Mouse (Mus musculus): ENCODE measurements at regions not wholly inside any gene's neighbourhood (a gene's known extent, or its start where the extent isn't known, plus 50 kb on each side); places are given as distances from the start of the nearest gene placed in this dataset.

DNA sequence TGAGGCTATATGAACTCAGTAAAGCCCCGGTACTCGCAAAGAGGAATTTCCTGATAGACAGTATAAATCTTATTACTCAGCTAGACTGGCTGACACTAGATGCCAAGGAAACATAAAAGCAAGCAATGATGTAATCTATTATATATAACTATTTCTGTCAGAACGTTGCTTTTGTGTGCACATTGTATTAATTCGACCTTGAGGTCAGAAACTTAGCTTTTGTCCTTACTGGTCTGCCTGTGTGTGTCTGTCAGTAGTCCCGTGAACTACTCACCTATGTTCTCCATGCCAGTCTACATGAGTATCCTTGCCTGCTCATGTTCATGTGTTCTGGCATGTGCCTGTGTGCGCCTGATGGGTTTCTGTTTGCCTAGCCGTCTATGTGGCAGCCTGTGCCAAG, 70.5 kb downstream of the Tmx1 start:
- no peak for DNase-seq (ENCODE audit: low spot score)

DNA sequence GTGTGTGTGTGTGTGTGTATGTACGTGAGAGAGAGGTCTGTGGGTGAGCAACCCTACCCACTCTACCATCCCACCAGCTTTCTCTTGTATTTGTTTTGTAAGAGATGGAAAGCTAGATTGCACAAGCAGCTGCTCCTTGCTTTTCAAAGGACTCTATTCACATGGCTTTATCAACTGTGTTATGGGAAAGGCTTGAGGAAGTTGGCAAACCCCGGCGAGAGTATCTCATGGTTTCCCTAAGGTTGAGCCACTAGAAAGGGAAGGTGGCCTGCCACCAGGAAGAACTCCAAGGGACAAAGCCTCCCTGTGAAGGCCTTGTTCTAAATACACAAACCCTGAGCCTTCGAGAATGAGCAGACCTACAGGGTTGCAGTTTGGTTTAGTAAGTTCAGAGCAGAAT, 71.8 kb downstream of the Tmx1 start:
- DNase-seq (ENCODE audit: low spot score), result no peak

DNA sequence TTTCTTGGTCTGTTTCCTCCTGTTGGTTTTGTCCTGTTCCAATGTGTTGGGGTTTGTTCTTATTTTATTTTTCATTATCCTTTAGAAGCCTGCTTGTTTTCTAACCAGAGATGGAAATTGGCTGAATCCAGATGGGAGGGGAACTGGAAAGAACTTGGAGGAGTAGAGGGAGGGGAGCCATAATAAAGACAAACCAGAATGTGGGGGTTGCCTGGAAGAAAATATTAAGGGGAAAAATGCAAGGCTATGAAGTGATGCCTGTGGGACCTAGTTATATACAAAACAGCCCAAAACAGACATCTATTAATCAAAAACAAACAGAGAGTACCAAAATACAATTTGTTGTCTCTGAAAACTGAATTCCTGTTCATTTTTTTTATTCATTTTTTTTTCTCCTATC, 78.8 kb downstream of the Tmx1 start:
- no peak for DNase-seq (ENCODE audit: low spot score)

DNA sequence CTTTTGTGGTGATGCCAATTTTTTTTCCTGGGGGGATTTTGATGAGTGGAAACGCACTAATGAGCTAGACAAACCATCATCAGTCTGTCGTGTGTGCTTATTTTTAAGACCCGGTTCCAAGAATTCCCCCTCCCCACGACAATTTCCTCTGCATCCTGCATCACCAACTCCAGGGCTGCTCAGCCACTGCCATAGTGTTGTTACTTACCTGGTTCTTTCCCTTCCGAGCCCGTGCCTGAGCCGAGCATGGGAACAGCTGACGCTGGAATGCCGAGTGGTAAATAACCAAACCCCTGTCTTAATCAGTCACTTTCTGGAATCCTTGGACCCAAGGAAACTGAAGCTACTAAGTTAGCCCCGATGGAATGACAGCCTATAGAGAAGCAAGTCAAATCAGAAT, 79.3 kb downstream of the Tmx1 start:
- DNase-seq (ENCODE audit: low spot score), result no peak

DNA sequence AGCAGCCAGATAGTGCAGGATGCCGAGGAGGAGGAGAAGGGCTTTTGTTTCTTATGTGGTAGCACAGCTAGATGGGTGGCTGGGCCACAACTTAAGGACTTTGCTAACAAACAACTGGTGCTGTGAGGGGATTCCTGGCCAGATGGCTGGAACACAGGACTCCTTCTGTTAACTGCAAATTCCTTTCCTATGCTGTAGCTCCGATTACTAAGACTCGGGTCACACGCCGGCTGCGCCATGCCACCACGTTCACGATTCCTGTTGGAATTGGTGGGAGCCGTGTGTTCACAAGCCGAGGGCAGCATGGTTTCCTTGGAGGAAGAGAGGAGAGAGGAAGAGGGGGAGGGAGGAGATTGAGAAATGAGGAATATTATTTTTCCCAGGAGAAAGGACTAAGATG, 79.9 kb downstream of the Tmx1 start:
- DNase-seq (ENCODE audit: low spot score), result no peak

DNA sequence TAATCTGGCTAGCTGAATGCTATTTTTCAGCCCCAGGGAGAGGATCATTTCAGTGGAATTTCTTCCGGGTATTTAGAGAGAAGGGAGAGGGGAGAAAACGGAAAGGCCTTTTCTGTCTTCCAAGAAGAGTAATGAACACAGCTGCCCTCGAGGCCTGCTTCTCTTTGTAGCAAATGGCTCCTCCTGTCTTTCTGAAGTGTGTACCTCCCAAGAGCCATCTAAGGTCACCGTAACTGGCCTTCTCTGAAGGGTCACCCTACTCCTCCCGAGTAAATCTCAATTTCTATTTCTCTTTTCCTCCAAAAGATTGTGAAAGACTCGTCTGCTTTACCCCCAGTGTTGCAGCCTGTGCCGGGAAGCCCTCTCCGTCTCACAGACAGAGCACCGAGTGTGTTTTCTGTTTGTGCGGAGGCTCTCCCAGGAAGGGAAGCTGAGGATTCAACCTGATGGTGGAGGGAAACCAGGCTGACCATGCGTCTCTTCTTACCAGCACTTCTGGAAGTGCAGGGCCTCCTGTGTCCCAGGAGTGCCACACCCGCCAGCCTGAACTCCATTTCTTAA, 80.6 kb downstream of the Tmx1 start:
- no peak for DNase-seq (ENCODE audit: low spot score)

DNA sequence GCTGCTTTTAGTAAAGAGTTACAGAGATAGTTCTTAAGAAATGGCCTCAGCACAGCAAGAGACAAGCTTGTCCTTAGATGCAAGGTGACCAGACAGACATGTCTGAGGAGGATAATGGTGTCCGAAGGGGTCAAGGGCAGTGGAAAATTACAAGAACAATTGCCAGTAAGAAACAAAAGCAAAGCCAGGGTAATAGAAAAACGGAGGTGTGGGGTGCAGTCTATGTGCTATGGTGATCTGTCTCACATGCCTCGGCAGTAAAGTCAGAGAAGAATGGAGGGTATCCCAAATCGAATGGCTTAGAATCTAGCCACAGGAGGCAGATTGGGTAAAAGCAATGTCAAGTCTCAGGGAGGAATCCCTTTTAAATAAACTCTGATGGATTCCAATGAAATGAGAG, 86.2 kb downstream of the Tmx1 start:
- no peak for DNase-seq (ENCODE audit: low spot score)

DNA sequence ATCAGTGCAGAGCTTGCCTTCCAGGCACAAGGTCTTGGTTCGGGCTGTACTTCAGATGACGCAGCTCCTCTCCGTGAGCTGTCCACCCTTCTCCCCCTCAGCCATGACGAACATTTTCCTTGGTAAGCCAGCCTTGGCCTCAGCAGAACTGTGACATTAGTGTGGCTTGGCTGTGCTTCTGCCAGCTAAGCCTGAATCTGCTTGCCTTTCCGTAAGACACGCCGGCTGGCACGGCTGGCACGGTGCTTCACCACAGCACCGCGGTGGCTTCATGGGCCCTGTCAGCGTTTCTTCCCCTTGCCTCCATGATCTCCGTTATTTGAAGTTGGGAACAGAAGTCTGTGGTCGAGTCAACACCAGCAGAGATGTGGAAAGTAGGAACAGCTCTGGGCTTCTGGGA, 87.0 kb downstream of the Tmx1 start:
- no peak for DNase-seq (ENCODE audit: low spot score)

DNA sequence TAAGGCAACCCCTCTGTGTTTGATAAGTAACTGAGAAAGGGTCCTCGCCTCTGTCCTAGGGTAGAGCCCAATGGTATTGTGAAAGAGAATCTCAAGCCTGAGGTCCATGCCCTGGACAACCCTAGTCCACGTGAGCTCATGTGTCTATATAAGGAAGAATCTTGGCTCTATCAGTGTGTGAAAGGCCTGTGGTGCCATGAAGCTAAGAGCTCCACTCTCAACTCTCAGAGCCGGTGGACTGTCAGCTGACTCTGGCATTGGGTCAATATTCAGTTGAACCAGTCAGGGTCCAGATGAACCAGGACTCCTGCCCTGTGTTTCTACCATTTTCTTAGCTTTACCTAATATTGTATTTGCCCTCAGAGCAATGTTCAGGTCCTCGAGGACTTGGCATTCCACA, 88.5 kb downstream of the Tmx1 start:
- no peak for DNase-seq (ENCODE audit: low spot score)

DNA sequence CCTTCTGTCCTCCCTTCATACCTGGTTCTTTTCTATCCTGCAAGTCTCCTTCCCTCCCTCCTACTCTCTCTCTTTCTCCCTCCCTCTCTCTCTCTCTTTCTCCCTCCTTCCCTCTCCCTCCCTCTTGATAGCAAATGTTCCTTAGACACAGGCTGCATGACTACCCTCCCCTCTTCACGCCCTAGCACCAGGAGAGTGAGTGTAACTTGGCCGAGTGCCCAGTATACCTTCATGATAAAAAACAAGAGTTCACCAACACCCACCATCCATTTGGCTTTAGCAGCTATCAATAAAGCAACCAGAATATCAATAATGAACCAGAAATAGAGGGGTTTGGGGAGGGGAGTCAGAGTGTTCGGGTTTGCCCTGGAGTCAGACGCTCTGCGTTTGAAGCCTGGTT, 90.4 kb downstream of the Tmx1 start:
- no peak for DNase-seq (ENCODE audit: low spot score)

DNA sequence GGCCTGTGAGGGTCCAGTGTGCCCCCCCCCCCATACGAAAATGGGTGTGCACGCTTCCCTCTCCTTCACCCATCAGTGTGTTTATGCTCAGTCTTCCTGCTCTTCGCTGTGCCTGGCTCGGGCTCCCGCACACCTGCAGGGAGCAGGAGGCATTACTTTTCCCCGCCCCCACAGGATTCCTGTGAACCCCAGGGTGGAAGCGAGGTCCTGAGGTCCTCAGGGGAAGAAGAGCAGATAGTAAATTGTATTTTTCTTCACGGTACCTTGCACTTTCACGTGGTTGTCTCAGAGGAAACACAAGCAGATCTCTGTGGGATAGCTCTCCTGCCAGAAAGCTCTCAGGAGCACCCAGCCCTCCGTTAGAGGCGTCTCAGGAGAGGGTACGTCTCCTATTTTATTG, 91.4 kb downstream of the Tmx1 start:
- no peak for DNase-seq (ENCODE audit: low spot score)

DNA sequence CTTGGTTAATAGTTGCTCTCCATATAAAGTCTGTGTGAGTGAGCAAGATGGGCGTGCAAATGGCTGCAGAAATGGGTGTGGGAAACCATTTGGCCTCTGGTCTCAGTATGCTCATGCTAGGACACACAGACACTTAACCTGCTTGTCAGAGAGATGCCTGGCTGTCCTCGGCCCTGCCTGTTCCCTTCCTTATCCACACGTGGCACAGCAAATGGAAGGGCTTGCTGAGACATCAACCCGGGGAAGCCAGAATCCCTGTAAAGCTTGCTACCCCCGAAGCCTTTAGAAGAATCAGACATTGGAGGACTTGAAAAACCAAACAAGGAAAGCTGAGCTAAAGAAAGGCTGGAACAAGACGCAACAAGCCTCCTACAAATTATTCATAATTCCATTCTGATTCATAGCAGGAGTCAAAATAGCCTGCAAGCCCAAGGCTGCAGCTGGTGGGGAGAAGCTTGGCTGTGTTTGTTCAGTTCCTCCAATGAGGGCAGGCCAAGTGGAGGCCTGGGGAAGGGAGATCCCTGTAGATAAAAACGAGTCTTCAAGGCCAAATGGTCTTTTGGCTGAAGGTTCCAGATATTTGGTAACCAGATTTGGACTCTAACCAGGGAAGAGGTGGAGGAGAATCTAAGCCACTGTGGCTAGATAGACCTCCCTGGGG, 92.1 kb downstream of the Tmx1 start:
- DNase-seq (ENCODE audit: low spot score), result no peak

DNA sequence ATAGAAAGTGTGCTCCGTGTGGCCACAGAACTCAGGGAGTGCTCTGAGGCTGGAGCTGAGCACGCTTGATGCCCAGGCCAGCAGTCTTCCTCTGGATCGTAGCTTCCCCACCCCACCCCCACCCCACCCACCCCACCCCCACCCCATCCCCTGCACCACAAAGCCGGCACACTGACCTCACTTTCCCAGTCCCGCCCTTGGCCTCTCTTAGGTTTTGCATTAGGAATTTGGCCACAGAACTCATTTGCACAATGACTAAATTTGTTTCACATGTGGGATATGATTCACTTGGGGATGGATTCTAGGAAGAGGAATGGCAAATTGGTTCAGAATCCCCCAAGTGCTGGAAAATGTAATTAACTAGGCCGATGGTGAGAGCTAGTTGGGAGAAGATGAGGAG, 94.3 kb downstream of the Tmx1 start:
- no peak for DNase-seq (ENCODE audit: low spot score)

DNA sequence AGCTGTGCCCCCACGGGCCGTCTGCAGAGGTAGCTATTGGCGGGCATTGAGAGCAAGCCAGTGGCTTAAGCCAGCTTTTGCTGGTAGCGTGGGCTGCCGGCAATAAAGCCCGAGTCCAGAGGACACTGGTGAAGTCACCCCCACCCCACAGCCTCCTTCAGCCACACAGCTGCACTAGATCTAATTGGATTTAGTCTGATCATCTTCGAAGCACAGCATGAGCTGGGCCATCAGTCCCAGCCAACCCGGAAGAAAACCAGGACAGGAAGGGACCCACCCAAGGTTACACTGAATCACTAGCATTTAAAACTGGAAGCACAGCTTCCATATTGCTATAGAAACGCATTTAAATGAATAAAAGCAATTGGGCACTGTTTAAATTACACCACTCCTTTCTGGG, 96.4 kb downstream of the Tmx1 start:
- no peak for DNase-seq (ENCODE audit: low spot score)

DNA sequence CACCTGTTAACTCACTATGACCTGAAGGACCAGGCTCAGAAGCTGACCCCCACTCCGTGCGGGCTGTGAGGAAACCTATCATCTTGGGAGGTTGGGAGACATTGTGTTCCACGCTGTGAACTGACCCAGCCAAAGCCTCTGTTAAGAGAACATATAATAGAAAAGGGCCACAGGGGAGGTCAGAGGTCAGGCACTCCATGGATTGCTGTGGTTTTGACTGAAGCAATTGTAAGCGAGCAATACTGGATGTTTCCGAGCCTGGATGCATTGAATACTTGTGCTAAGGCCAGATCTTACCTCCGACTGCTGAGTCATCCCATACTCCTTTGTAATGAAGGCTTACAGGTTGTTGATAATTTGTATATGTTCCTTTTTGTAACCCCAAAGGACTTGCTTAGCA, 101.0 kb downstream of the Tmx1 start:
- DNase-seq (ENCODE audit: low spot score), result no peak

DNA sequence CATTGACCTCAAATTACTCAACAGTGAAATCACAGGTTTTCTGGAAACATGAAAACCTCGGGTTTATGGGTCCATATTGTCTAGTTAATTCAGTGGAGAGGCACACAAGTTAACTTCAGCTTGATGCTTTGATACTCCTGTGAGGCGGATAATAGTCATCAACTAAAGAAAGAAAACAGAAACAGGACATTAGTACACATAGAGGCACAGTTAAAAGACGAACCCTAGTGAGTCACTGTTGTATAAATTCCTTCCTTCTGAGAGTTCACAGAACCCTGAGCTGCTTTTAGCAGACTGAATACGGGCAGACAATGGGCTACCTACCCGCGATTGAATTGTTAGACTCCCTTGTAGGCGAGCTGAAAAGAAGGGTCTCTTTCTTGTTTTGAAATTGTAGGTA, 101.7 kb downstream of the Tmx1 start:
- DNase-seq (ENCODE audit: low spot score), result no peak

DNA sequence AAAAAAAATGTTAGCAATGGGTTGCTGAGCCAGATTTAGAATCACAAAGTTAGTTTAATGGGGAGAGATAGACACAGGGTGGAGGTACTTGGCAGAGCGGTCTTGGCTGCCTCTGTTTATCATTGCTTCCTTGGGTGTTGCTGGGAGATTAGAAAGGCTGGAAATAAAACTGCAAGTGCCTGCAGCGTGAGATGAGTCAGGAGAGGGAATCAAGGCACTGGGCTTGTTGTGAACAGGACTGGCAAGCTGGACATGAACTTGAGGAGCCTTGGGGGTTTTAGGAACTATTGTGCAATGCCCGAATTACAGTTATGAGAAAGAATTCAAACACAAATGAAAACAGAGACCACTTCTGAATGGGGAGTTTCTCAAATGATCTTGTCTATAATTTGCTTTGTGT, 102.8 kb downstream of the Tmx1 start:
- no peak for DNase-seq (ENCODE audit: low spot score)

DNA sequence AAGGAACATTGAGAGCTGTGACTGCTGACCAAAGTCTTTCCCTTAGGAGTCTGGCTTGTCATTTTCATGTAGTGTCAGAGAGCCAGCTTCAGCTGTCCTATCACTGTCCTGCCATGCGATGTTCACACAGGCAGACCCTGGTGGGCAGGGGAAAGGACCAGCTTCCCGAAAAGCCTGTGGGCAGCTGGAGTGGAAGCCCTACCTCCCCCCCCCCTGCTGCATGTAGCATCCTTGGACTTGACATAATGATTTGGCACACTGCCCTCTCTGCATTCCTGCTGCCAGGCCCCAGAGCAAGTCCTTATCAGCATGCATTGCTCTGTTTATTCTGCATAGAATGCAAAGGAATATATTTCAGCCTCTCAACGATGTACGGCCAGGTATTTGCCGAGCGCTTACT, 103.9 kb downstream of the Tmx1 start:
- DNase-seq (ENCODE audit: low spot score), result no peak

DNA sequence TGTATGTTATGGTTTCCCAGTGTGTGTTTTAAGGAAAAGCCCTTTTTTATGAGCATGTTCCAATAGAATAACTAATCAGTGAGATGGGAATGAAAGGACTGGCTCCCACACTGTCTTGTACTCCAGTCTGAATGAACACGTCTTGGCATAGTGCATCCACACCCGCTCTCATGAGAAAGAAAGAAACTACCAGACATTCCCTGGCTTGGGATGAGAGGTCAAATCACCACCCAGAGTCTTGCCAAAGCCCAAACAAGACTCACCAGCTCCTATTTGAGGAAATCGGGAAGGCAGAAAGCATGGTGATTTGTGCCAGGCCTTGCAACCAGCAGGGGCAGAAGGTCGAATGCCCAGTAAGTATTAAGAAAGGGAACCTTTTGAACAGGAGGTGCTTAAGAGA, 110.6 kb downstream of the Tmx1 start:
- DNase-seq (ENCODE audit: low spot score), result no peak

DNA sequence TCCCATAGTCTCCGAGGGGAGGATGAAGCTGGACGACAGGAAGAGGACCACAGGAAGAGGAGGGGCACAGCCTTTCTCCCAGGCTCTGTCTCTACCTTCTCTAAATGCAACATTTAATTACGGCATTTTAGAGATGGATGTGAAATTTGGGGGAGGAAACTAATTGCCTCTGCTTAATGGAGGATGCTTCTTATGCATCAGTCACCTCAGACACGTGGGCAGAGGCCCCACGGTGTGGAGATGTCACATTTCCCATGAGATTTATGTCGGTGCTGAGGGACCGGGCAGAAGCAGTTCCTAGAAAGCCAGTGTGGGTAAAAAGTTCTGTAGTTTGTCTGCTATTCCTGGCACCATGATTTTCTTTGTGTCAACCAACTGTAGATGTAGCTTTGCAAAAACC, 122.8 kb downstream of the Tmx1 start:
- no peak for DNase-seq (ENCODE audit: low spot score)

DNA sequence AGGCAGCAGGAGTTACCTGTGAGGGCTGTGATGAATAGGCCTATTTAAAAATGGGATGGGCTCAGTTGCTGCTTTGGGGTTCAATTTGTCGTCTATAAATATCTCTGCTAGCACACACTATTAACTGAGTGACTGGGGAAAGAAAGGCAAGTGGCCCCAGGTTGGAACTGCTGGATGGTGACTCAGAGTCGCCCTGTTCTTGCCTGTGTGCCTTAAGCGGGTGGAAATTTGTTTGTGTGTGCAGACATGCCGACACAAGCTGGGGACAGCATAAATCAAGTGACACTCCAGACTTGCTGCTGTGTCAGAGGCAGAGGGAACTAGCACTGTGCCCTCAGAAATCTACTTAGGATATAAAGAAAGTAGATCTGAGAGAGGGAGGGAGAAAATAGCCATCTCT, 124.9 kb downstream of the Tmx1 start:
- no peak for DNase-seq (ENCODE audit: low spot score)

DNA sequence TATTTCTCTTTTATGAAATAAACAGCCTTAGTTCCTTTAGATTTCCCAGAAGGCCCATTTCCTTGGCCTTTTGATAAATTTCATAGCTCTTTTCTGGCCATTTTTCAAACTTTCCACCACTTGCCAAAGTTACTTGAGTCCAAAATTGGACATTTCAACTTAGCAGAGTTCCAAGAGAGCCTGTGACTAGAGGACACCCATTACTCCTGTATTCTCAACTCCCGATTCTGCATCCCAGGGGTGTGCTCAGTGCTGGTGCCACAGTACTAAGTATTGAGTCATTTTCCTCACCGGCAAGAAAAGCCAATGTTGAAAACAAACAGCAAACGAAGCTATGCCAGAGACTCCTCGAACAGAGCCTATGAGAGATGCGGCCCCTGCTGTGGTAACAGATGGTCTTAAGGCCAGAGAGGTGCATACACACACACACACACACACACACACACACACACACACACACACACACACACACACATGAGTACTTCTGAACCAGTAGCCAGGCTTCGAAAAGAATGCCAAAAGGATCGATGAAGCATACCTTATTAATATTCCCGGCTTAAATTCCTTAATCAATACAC, 126.5 kb downstream of the Tmx1 start:
- DNase-seq (ENCODE audit: low spot score), result no peak

DNA sequence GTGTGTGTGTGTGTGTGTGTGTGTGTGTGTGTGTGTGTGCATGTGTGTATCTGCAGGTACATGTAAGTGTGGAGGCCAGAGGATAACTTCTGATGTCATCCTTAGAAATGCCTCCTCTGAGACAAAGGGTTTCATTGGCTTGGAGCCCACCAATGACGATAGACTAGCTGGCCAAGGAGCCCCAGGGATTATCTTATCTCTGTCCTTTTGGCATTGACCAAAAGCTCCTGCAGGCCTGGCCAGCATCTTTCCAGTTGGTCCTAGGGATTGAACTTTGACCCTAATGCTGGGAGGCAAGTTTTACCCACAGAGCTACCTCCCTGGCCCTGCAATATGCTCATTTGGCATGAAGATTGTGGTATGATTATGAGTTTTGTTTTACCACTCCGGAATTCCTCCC, 133.3 kb downstream of the Tmx1 start:
- no peak for DNase-seq (ENCODE audit: low spot score)

DNA sequence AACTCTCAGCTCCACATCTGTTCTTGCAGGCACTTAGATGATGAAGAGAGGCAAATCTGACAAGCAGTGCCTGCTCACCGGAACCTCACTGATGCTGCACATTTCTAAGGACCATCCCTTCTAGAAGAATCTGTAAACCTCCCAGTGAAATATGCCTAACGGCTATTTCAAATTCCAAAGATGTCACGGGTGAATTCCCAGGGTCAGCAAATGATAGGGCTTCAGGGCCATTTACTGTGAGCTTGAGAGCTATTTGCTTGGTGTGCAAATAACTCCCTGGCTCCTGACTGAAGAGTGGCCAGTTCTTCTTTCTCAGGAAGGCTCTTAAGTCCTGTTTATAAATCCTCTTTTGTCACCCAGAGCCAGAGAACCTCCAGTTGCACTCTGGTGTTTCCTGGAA, 135.3 kb downstream of the Tmx1 start:
- DNase-seq (ENCODE audit: low spot score), result no peak

Data from ovary, postnatal 14 days (tissue).